Comparison of ENCODE assay signal across 8 mouse cellular contexts in genomic region chr4:45529986-45530597, GRCm38 (mm10). TPM values are rescaled to one million over a fixed set of nuclear protein-coding genes. Genes with fewer than 3 reads are reported as not detected.
DNase-seq lines count a peak whose midpoint lies in the region; ATAC-seq and TF ChIP-seq lines count a peak whose summit lies in the region.

No protein-coding gene starts in this region.

- no peaks in the 10 kb centered on the region for H3K27me3 ChIP-seq in CH12.LX (replicated peaks)
- H3K27me3 ChIP-seq in embryonic facial prominence, embryonic 11.5 days (ENCODE audit: control insufficient read depth, insufficient read depth, low read length): no peaks in the 10 kb centered on the region
- peaks cover 9% of the 10 kb centered on the region; the same call in 1 of the 2 replicates for H3K27me3 ChIP-seq in limb, embryonic 13.5 days
- no peaks in the 10 kb centered on the region for H3K27me3 ChIP-seq in midbrain, postnatal 0 days (ENCODE audit: insufficient read depth, low read length)

- peak; percentile 44 for ATAC-seq in embryonic facial prominence, embryonic 11.5 days (replicated peaks; ENCODE audit: insufficient number of reproducible peaks, low FRiP score, low TSS enrichment, low read depth)
- 0 out of 2 replicates have a peak, but pooled peaks have one; percentile 0 for ATAC-seq in limb, embryonic 13.5 days (ENCODE audit: low FRiP score, low read depth)
- ATAC-seq in midbrain, postnatal 0 days (ENCODE audit: low FRiP score): peak; percentile 55; the same call in 1 of the 2 replicates
- ATAC-seq in frontal cortex, adult (ENCODE audit: low TSS enrichment): no peak

- H3K4me2 ChIP-seq in CH12.LX (ENCODE audit: insufficient read depth, low read depth, poor library complexity, severe bottlenecking): peak overlapping the region; percentile 87
- peak overlapping the region; percentile 99 for H3K4me2 ChIP-seq in embryonic facial prominence, embryonic 11.5 days (ENCODE audit: low read depth, low read length)
- peak overlapping the region; percentile 95 for H3K4me2 ChIP-seq in limb, embryonic 13.5 days (replicated peaks)
- H3K4me2 ChIP-seq in midbrain, postnatal 0 days (ENCODE audit: low read depth, low read length, poor library complexity, severe bottlenecking): peak overlapping the region; percentile 89

- peak overlapping the region; percentile 82 for H3K9ac ChIP-seq in CH12.LX (ENCODE audit: insufficient read depth, low read depth)
- H3K9ac ChIP-seq in embryonic facial prominence, embryonic 11.5 days (replicated peaks; ENCODE audit: low read length): peak overlapping the region; percentile 83
- H3K9ac ChIP-seq in limb, embryonic 13.5 days: peak overlapping the region; percentile 87
- H3K9ac ChIP-seq in midbrain, postnatal 0 days (replicated peaks; ENCODE audit: low read length, poor library complexity, severe bottlenecking): peak overlapping the region; percentile 78

- WGBS in embryonic facial prominence, embryonic 11.5 days: under 1% methylated on average over 74 of the region's 89 CpGs
- WGBS in limb, embryonic 13.5 days: under 1% methylated on average over 84 of the region's 89 CpGs
- 1% methylated on average over 72 of the region's 89 CpGs for WGBS in midbrain, postnatal 0 days

- peak overlapping the region; percentile 80 to 81 (median 80) for H3K4me3 ChIP-seq in CH12.LX (replicated peaks in 1 of 3; ENCODE audit: low read depth in 2 of 3, low read length in 2 of 3, poor library complexity in 1 of 3)
- peak overlapping the region; percentile 58 for H3K4me3 ChIP-seq in embryonic facial prominence, embryonic 11.5 days (ENCODE audit: low read depth, low read length)
- peak overlapping the region; percentile 76 for H3K4me3 ChIP-seq in limb, embryonic 13.5 days
- H3K4me3 ChIP-seq in midbrain, postnatal 0 days (ENCODE audit: low read depth, low read length): peak overlapping the region; percentile 75

- no peaks in the 10 kb centered on the region for H3K79me2 ChIP-seq in CH12.LX (replicated peaks; ENCODE audit: control insufficient read depth, extremely low read depth, insufficient read depth, poor library complexity, severe bottlenecking)

- 0 out of 2 replicates have a peak overlapping the region, but pooled peaks have one; percentile 20 for H3K27ac ChIP-seq in CH12.LX (ENCODE audit: insufficient read depth, low read depth)
- peak overlapping the region; percentile 88 for H3K27ac ChIP-seq in embryonic facial prominence, embryonic 11.5 days (replicated peaks; ENCODE audit: low read depth, low read length)
- H3K27ac ChIP-seq in limb, embryonic 13.5 days: peak overlapping the region; percentile 84
- peak overlapping the region; percentile 75 for H3K27ac ChIP-seq in midbrain, postnatal 0 days (ENCODE audit: low read depth, low read length)

- peak; percentile 95 for DNase-seq in heart, adult 11 months
- no peak for DNase-seq in heart, adult 8-10 months (ENCODE audit: low spot score)
- DNase-seq in CH12.LX (ENCODE audit: extremely low read depth): no peak
- peak; percentile 50 for DNase-seq in embryonic facial prominence, embryonic 11.5 days (ENCODE audit: low spot score)
- peak; percentile 60 to 65 for DNase-seq in heart, postnatal 14 days
- peak; percentile 41 for DNase-seq in midbrain, postnatal 0 days (ENCODE audit: low spot score)

- no peaks in the 10 kb centered on the region for H3K9me3 ChIP-seq in CH12.LX (replicated peaks; ENCODE audit: low read length)
- no peaks in the 10 kb centered on the region for H3K9me3 ChIP-seq in embryonic facial prominence, embryonic 11.5 days (replicated peaks; ENCODE audit: control insufficient read depth, low read length)
- no peaks in the 10 kb centered on the region for H3K9me3 ChIP-seq in limb, embryonic 13.5 days
- H3K9me3 ChIP-seq in midbrain, postnatal 0 days (ENCODE audit: low read length): no peaks in the 10 kb centered on the region

- TF ChIP-seq EP300 in CH12.LX (IDR thresholded peaks at IDR 0.05; ENCODE audit: low read length): no peak

- no peak for TF ChIP-seq RAD21 in CH12.LX (IDR thresholded peaks at IDR 0.05; ENCODE audit: low read depth, low read length)

- in situ Hi-C loops in CH12.LX (cut with MboI; ENCODE audit: low pct_ligation_motif_present, low pct_unique_long_range_greater_than_20kb, low sequenced_read_pairs): loop anchor here (5.0 to 10.0 kb wide), 2 partner anchors 103 to 235 kb away; no protein-coding TSS in a partner anchor

- no peak for TF ChIP-seq CTCF in CH12.LX (conservative IDR thresholded peaks at IDR 0.05 in 1 of 2, IDR thresholded peaks at IDR 0.05 in 1 of 2; ENCODE audit: low read depth in 2 of 2, low read length in 2 of 2)
- no peak for TF ChIP-seq CTCF in midbrain, postnatal 0 days (IDR thresholded peaks at IDR 0.05)

- dilution Hi-C loops in CH12.LX (cut with MboI; ENCODE audit: extremely low pct_ligation_motif_present, extremely low pct_unique_long_range_greater_than_20kb, low sequenced_read_pairs): no loop called here

- H3K4me1 ChIP-seq in CH12.LX (ENCODE audit: control insufficient read depth in 1 of 2, insufficient read depth in 2 of 2): peaks cover 8 to 45% of the 10 kb centered on the region in 2 experiments
- H3K4me1 ChIP-seq in embryonic facial prominence, embryonic 11.5 days (ENCODE audit: control insufficient read depth, insufficient read depth, low read length): peaks cover 11% of the 10 kb centered on the region
- peaks cover 71% of the 10 kb centered on the region for H3K4me1 ChIP-seq in limb, embryonic 13.5 days
- H3K4me1 ChIP-seq in midbrain, postnatal 0 days (ENCODE audit: insufficient read depth, low read length): peaks cover 10% of the 10 kb centered on the region; the same call in 1 of the 2 replicates

- no peak for TF ChIP-seq POLR2A in CH12.LX (IDR thresholded peaks at IDR 0.05; ENCODE audit: low read depth, low read length)

- peaks cover 5 to 24% of the 10 kb centered on the region in 2 experiments for H3K36me3 ChIP-seq in CH12.LX (replicated peaks in 1 of 2; ENCODE audit: control insufficient read depth in 1 of 2, insufficient read depth in 1 of 2, low read length in 1 of 2)
- no peaks in the 10 kb centered on the region for H3K36me3 ChIP-seq in embryonic facial prominence, embryonic 11.5 days (replicated peaks; ENCODE audit: control insufficient read depth, insufficient read depth, low read depth, low read length)
- no peaks in the 10 kb centered on the region for H3K36me3 ChIP-seq in limb, embryonic 13.5 days
- no peaks in the 10 kb centered on the region for H3K36me3 ChIP-seq in midbrain, postnatal 0 days (ENCODE audit: insufficient read depth, low read length)

- intact Hi-C loops in heart, postnatal 14 days (cut with DNase I): loop anchor here (2.0 to 10.0 kb wide), 10 partner anchors 21 to 515 kb away; partner anchors contain the start of genes Dcaf10, Exosc3, Polr1e and Zbtb5

TF ChIP-seq in CH12.LX, 34 proteins besides CTCF, POLR2A, EP300 and RAD21:
- 0 out of 2 replicates have a peak, but pooled peaks have one; percentile 9 for TF ChIP-seq IRF4 (IDR thresholded peaks at IDR 0.05; ENCODE audit: low read depth, low read length)
- TF ChIP-seq SMC3 (IDR thresholded peaks at IDR 0.05; ENCODE audit: low read depth, low read length): no peak
- TF ChIP-seq PAX5 (IDR thresholded peaks at IDR 0.05; ENCODE audit: low read length): no peak
- TF ChIP-seq UBTF (IDR thresholded peaks at IDR 0.05; ENCODE audit: low read depth, low read length): peak; percentile 61; the same call in 1 of the 2 replicates

RNA-seq across cellular contexts. Expression of gene Shb, which starts 2.2 kb away (rescaled TPM):
- total RNA-seq in heart, adult 8-10 months (2022): 10 to 100 TPM; 23.7 to 44.2 (median 32.3) TPM
- total RNA-seq in CH12.LX (2012; rRNA removed): 5.9 and 8.6 TPM in 2 replicates
- 7.6 and 7.7 TPM in 2 replicates for total RNA-seq in CH12.LX (2014; rRNA removed)
- polyA plus RNA-seq in CH12.LX (2012; ENCODE audit: insufficient read length, low read depth): 15.5 and 18.4 TPM in 2 replicates
- polyA plus RNA-seq in embryonic facial prominence, embryonic 11.5 days (2014; fragmentation: Nextera tagmentation; extraction: Ambion mirVana): 5.8 and 7.5 TPM in 2 replicates
- total RNA-seq in heart, postnatal 14 days (2021): 10 to 100 TPM; 29.7 to 46.1 TPM
- 3.9 TPM in 2 replicates for polyA plus RNA-seq in limb, embryonic 13.5 days (2015; fragmentation: Nextera tagmentation; extraction: Ambion mirVana)
- 18.1 and 21.9 TPM in 2 replicates for total RNA-seq in midbrain, postnatal 0 days (2014; rRNA removed)
- 5.2 and 5.8 TPM in 2 replicates for polyA plus RNA-seq in midbrain, postnatal 0 days (2015; fragmentation: Nextera tagmentation; extraction: Ambion mirVana)

Comparison
In these comparisons a context has a peak if more than half of its experiments do, and no peak if none do; other contexts are left out.
1. DNase-seq: peak in heart, adult 11 months (single experiment), embryonic facial prominence, embryonic 11.5 days (single experiment), heart, postnatal 14 days (2 of 2) and midbrain, postnatal 0 days (single experiment); none in heart, adult 8-10 months (single experiment) and CH12.LX (single experiment).
2. H3K27ac ChIP-seq: peak in every context shown above with its lines; median percentile 88 in embryonic facial prominence, embryonic 11.5 days; 84 in limb, embryonic 13.5 days; 75 in midbrain, postnatal 0 days; 20 in CH12.LX.
3. Peak in every context shown above with its lines, with median percentiles within 50 percentile points of each other: H3K4me2 ChIP-seq, H3K4me3 ChIP-seq and H3K9ac ChIP-seq.